Mouse (Mus musculus) CD4-positive, CD25-positive, alpha-beta regulatory T cell, adult 4 months (primary cell): ENCODE data around the gene Pum1. TPM values are rescaled to one million over a fixed set of nuclear protein-coding genes. Genes with fewer than 3 reads are reported as not detected.

Experiments
- ATAC-seq: one replicate; pipeline ENCODE4 v1.8.0; 2017
- polyA plus RNA-seq, 2 experiments: library from polyadenylated mRNA; unstranded; fragments of 100-300 nt; shearing (Covaris generic); gene quantifications; one replicate each; pipeline ENCODE4 v1.2.1; 2017

The Pum1 gene
- polyA plus RNA-seq, 2 experiments from 2014 or later = 74.0 to 91.3 TPM

GRCm38 (mm10) chr4:130819806-130820205 lies 156.7 kb downstream of the Pum1 start:
- no peak for ATAC-seq

- ATAC-seq = no peak
These were observed 157.6 kb downstream of the Pum1 start for GRCm38 (mm10) chr4:130820594-130821255.

DNA sequence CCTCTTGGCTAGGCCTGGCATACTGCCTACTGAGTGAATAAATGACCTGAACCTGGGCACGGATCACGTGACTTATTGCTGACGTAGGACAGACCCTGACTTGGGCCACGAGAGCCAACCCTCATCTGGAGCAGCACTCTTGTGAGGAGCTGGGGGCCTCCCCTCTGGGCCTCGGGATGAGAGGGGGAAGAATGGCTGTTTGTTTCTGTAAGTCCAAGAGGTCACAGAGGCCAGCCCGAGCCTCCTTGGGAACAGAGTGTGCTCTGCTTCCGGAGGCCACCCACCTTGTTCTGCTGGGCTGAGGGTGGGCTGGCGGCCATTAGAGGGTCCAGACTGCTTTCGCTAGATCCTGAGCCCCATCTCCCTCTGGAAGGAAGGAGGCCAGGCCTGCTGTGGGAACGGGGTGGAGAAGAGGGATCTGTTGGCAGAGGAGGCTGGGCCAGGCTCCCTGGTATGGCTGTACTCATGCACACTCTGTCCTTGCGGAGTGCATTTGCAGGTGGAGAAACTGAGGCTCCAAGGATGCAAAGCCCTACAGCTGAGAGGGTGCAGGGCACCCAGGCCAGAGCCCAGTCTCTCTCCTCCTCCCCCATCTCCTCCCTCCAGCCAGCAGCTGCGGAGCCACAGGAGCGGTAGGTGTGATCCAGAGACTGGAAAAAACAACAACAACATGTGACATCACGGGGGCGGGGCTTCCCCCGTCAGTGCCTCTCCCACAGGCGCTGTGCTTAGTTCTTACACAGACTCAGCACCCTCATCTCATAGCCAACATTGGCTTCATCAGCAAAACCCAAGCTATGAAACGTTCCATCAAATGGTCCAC lies 165.9 kb downstream of the Pum1 start:
- no peak for ATAC-seq

Other genes starting within 250 kb of the Pum1 start
- not detected for gene Nkain1, start 89.1 kb upstream of the Pum1 start, polyA plus RNA-seq
- 1 to 10 TPM in 1 of 2 experiments, under 1 TPM in 1; 0.40 to 1.5 TPM for gene Sdc3, start 129.2 kb downstream of the Pum1 start, polyA plus RNA-seq
- 1,000 to 10,000 TPM; 1,726 to 2,325 TPM for gene Laptm5, start 249.8 kb downstream of the Pum1 start, polyA plus RNA-seq